Mouse (Mus musculus): ENCODE measurements around the gene Mrpl27. TPM values are rescaled to one million over a fixed set of nuclear protein-coding genes. Genes with fewer than 3 reads are reported as not detected.

Gene Mrpl27
- total and polyA plus RNA-seq, 3 experiments, result 95.2 to 139 (median 104) TPM

- dilution Hi-C loops (cut with MboI; ENCODE audit: extremely low pct_ligation_motif_present, extremely low pct_unique_long_range_greater_than_20kb, low sequenced_read_pairs), result no loop called here
- in situ Hi-C loops (cut with MboI; ENCODE audit: low pct_ligation_motif_present, low pct_unique_long_range_greater_than_20kb, low sequenced_read_pairs), result no loop called here
- H3K4me2 ChIP-seq (ENCODE audit: insufficient read depth, low read depth, poor library complexity, severe bottlenecking), result no peak overlapping the region
These were observed 21.9 kb downstream of the Mrpl27 start for GRCm38 (mm10) chr11:94675446-94675845.

GRCm38 (mm10) chr11:94676308-94676707, 22.7 kb downstream of the Mrpl27 start:
- dilution Hi-C loops (cut with MboI; ENCODE audit: extremely low pct_ligation_motif_present, extremely low pct_unique_long_range_greater_than_20kb, low sequenced_read_pairs), result no loop called here
- H3K4me1 ChIP-seq (ENCODE audit: control insufficient read depth in 1 of 2, insufficient read depth in 2 of 2), result peaks cover 12 to 29% of the 10 kb centered on the region in 2 experiments
- no peaks in the 10 kb centered on the region for H3K27me3 ChIP-seq (replicated peaks)
- H3K9ac ChIP-seq (ENCODE audit: insufficient read depth, low read depth), result peak overlapping the region; percentile 83
- TF ChIP-seq MYC (IDR thresholded peaks at IDR 0.05; ENCODE audit: low read depth, low read length) (no peak), ELF1 (IDR thresholded peaks at IDR 0.05; ENCODE audit: low read depth, low read length) (no peak), CHD2 (IDR thresholded peaks at IDR 0.05; ENCODE audit: low read length) (no peak), ZMIZ1 (IDR thresholded peaks at IDR 0.05; ENCODE audit: low read depth, low read length) (no peak), TBP (conservative IDR thresholded peaks at IDR 0.05; ENCODE audit: low read depth, low read length) (no peak), ETS1 (conservative IDR thresholded peaks at IDR 0.05; ENCODE audit: low read depth, low read length) (no peak), NRF1 (IDR thresholded peaks at IDR 0.05; ENCODE audit: low read depth, low read length) (no peak), HCFC1 (IDR thresholded peaks at IDR 0.05; ENCODE audit: low read depth, low read length) (no peak), JUND (conservative IDR thresholded peaks at IDR 0.05; ENCODE audit: low read depth, low read length) (no peak), POLR2AphosphoS2 (IDR thresholded peaks at IDR 0.05; ENCODE audit: low read depth, low read length) (no peak), SMC3 (IDR thresholded peaks at IDR 0.05; ENCODE audit: low read depth, low read length) (no peak), TCF12 (IDR thresholded peaks at IDR 0.05; ENCODE audit: low read depth, low read length) (no peak), KAT2A (IDR thresholded peaks at IDR 0.05; ENCODE audit: insufficient replicate concordance, low read length) (no peak), MAX (IDR thresholded peaks at IDR 0.05; ENCODE audit: low read length) (no peak), CTCF (conservative IDR thresholded peaks at IDR 0.05 in 1 of 2, IDR thresholded peaks at IDR 0.05 in 1 of 2; ENCODE audit: low read depth in 2 of 2, low read length in 2 of 2) (no peak)
- no peaks in the 10 kb centered on the region for H3K79me2 ChIP-seq (replicated peaks; ENCODE audit: control insufficient read depth, extremely low read depth, insufficient read depth, poor library complexity, severe bottlenecking)
- peak overlapping the region; percentile 82 for H3K4me2 ChIP-seq (ENCODE audit: insufficient read depth, low read depth, poor library complexity, severe bottlenecking)
- in situ Hi-C loops (cut with MboI; ENCODE audit: low pct_ligation_motif_present, low pct_unique_long_range_greater_than_20kb, low sequenced_read_pairs), result no loop called here
- H3K27ac ChIP-seq (ENCODE audit: insufficient read depth, low read depth), result no peak overlapping the region
- peaks cover 0 to 28% of the 10 kb centered on the region in 2 experiments for H3K36me3 ChIP-seq (replicated peaks in 1 of 2; ENCODE audit: control insufficient read depth in 1 of 2, insufficient read depth in 1 of 2, low read length in 1 of 2)
- H3K9me3 ChIP-seq (replicated peaks; ENCODE audit: low read length), result peaks cover 2% of the 10 kb centered on the region
- no peak for DNase-seq (ENCODE audit: extremely low read depth)
- H3K4me3 ChIP-seq (replicated peaks in 1 of 3; ENCODE audit: low read depth in 2 of 3, low read length in 2 of 3, poor library complexity in 1 of 3), result peak overlapping the region; percentile 77 to 95 (median 81)

More at GRCm38 (mm10) chr11:94675446-94675845, 21.9 kb downstream of the Mrpl27 start:
- DNase-seq (ENCODE audit: extremely low read depth), result no peak
- H3K79me2 ChIP-seq (replicated peaks; ENCODE audit: control insufficient read depth, extremely low read depth, insufficient read depth, poor library complexity, severe bottlenecking), result no peaks in the 10 kb centered on the region
- H3K27ac ChIP-seq (ENCODE audit: insufficient read depth, low read depth), result no peak overlapping the region
- H3K9ac ChIP-seq (ENCODE audit: insufficient read depth, low read depth), result no peak overlapping the region
- H3K36me3 ChIP-seq (replicated peaks in 1 of 2; ENCODE audit: control insufficient read depth in 1 of 2, insufficient read depth in 1 of 2, low read length in 1 of 2), result peaks cover 2 to 35% of the 10 kb centered on the region in 2 experiments
- H3K4me3 ChIP-seq (replicated peaks in 1 of 3; ENCODE audit: low read depth in 2 of 3, low read length in 2 of 3, poor library complexity in 1 of 3), result no peak overlapping the region
- H3K4me1 ChIP-seq (ENCODE audit: control insufficient read depth in 1 of 2, insufficient read depth in 2 of 2), result peaks cover 12 to 29% of the 10 kb centered on the region in 2 experiments
- no peak for TF ChIP-seq TCF12 (IDR thresholded peaks at IDR 0.05; ENCODE audit: low read depth, low read length)
- no peak for TF ChIP-seq USF2 (conservative IDR thresholded peaks at IDR 0.05; ENCODE audit: low read depth, low read length)
- no peak for TF ChIP-seq ELF1 (IDR thresholded peaks at IDR 0.05; ENCODE audit: low read depth, low read length)
- no peak for TF ChIP-seq IRF4 (IDR thresholded peaks at IDR 0.05; ENCODE audit: low read depth, low read length)
- no peak for TF ChIP-seq HCFC1 (IDR thresholded peaks at IDR 0.05; ENCODE audit: low read depth, low read length)
- no peak for TF ChIP-seq SIN3A (IDR thresholded peaks at IDR 0.05; ENCODE audit: low read length)
- no peak for TF ChIP-seq NRF1 (IDR thresholded peaks at IDR 0.05; ENCODE audit: low read depth, low read length)
- TF ChIP-seq ZC3H11A (IDR thresholded peaks at IDR 0.05; ENCODE audit: low read depth, low read length), result no peak
- TF ChIP-seq CHD2 (IDR thresholded peaks at IDR 0.05; ENCODE audit: low read length), result no peak
- TF ChIP-seq MAFK (IDR thresholded peaks at IDR 0.05; ENCODE audit: insufficient replicate concordance, low read length), result no peak
- no peak for TF ChIP-seq PAX5 (IDR thresholded peaks at IDR 0.05; ENCODE audit: low read length)
- no peaks in the 10 kb centered on the region for H3K27me3 ChIP-seq (replicated peaks)
- no peaks in the 10 kb centered on the region for H3K9me3 ChIP-seq (replicated peaks; ENCODE audit: low read length)
